Mouse (Mus musculus) granulocyte monocyte progenitor cell, adult 5-6 weeks (primary cell): Measurements from ENCODE around the gene Ppil2. TPM values are rescaled to one million over a fixed set of nuclear protein-coding genes. Genes with fewer than 3 reads are reported as not detected.

ENCODE experiments used
- ATAC-seq: replicated peaks from 2 replicates; pipeline ENCODE4 v1.8.0; 2016; ENCODE audit warnings: mild to moderate bottlenecking, moderate TSS enrichment, inconsistent platforms; ENCODE audit not compliant: poor library complexity, severe bottlenecking
- total RNA-seq, 2 experiments: library from RNA; stranded (forward) in 1 of 2; stranded (reverse) in 1 of 2; fragments of 200-712, 200-1000 nt in 1 of 2; fragments of >200 nt in 1 of 2; fragmentation: Nextera tagmentation in 1 of 2; gene quantifications; 2 replicates each; pipeline ENCODE4 v1.2.3; 2014 to 2017

The Ppil2 gene
- total RNA-seq (2014; fragmentation: Nextera tagmentation) (71.2 and 96.8 TPM in 2 replicates), total RNA-seq (2017) (92.8 and 93.5 TPM in 2 replicates)

DNA sequence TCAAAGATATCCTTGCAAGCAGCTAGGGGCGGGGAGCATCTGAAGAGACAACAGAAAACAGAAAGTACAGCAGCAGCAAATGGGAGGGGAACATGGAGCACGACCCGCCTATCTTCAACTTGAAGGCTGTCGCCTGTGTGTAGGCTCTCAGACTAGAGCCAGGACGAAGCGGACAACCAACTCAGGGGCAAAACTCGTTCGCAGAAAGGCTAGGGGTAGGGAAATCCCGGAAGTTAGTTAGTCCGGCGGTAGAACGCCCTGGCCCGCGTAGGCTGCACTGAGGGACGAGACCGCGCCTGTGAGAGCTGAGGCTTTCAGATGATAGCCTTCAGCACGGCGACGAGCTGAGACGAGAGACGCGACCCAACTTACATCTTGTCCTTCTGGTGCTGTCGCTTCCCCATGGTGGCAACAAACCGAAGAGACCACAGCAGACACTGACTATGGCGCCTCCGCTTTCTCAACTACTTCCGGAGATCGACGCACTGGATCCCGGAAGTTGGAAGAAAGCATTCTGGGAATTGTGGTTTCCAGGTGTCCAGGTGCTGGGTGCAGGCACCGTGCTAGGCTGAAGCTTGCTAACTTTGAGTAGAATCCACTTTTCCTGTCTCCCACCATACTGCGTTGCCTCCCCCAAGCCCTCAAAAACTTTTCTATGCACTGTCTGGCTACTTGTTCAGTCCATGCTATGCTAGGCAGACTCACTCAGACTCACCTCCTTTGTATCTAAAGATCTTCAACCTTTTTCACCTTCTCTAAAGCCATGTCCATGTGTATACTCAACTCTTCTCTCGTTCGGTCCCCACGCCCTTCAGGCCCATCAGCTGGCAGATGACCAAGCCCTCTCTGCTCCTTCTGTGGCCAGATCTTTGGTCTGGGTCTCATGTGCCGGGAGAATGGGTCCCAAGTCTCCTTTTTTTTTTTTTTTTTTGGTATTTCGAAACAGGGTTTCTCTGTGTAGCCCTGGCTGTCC, at the start of gene Ppil2:
Gene Ppil2, minus strand, starts transcription at position 487 of the 973 bp plus-strand sequence.
- peak; percentile 88 for ATAC-seq

DNA sequence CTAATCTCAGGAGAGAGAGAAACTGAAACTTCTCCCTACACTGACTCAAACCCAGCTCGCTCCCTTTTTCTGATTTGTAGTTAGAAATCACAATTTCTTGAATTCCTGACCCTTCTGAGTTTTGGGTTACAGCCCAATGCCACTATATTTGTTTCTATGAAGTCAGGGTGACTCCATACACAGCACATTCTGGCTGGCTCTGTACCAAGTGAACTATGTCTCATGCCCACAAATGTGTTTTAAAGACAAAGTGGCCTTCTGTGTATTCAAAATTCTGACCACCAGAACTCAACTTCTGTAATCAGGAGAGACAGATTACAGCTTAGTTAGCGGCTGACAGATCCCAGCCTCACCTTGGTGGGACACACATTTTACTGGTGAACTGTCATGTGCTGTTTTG, 43.3 kb upstream of the Ppil2 start:
- ATAC-seq: no peak

DNA sequence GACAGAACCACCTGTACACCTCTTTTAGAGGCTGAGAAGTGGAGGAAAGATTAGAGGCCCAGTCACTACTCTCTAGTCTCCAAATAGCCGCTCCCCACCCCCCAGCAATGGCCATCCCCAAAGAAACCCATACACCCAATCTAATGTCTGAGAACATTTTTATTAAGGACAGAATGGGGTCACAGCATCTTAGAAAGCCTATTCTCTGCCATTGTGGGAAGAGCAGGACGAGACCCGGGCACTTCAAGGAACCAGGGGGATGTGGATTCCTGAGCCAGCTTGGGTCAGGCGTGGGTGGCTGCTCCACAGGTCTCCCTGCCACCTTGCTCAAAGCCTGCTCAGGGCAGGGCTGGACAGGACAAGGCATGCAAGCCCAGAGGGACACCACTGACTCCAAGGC, 40.8 kb upstream of the Ppil2 start:
- no peak for ATAC-seq

DNA sequence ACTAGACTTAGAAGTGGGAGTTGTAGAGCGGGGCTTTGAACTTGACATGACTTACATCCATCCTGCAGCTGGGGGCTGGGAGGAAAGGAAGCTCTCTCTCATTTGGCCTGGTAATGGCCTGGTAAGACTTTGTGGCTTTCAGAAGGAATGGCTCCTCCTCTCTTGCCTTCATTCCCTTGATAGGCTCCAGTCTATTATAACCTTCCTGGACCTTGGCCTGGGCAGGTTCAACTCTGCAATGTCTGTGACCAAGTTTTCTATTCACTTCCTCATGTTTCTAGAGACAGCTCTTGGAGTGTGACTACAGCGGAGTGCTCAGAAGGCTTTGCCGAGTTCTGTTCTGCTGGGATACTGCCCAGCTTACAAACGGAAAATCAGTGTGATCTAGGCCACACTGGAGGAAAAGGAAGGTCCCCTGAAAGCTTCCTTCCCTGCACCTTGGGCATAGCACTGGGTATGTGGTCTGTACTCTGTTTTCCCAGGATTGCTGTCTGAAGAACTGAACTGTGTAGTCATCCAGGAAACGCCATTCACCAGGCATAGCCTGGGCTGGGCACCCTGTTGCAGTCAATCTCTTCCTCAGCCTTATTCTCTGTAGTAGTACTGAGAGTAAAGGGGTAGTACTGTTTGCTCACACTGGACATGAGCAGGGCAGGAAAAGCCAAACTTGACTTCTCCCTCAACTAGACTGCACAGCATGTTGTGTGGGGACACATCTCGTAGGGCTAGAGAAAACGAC, 39.6 kb upstream of the Ppil2 start:
- no peak for ATAC-seq

DNA sequence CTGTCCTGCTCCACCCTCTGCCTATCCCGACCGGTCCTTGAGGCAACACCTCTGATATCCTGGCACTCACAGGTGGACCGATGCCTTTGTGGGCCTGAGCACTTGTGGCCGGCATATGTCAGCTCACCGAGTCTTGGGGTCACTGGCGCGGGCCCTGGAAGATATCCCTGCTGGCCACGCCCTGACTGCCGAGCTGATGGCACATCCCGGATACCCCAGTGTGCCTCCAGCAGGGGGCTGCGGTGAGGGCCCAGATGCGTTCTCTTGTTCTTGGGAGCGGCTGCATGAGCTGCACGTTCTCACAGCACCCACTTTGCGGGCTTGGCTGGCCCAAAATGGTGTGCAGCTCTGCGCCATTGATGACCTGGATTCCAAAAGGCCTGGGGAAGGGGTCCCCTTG, 37.0 kb upstream of the Ppil2 start:
- ATAC-seq: peak; percentile 57

DNA sequence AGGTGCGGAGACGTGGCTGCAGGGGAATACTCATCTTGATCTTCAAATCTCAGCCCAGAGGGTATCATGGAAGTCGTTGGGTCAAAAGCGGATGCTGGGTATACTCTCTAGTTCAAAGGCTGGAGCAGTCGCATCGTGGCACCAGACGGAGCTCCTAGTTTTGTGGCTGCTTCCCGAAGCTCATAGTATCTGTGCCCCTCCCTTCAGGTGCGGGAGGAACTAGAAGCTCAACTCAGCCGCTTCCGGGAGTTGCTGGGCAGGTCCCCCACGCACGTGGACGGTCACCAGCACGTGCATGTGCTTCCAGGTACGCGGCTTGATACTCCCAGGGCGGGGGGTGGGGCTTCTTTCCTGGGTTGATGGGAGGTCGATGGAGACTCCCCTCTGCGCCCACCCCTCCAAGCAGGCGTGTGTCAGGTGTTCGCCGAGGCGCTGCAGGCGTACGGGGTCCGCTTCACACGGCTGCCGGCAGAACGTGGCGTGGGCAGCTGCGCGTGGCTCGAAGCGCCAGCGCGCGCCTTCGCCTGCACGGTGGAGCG, 36.4 kb upstream of the Ppil2 start:
- ATAC-seq: peak; percentile 22

DNA sequence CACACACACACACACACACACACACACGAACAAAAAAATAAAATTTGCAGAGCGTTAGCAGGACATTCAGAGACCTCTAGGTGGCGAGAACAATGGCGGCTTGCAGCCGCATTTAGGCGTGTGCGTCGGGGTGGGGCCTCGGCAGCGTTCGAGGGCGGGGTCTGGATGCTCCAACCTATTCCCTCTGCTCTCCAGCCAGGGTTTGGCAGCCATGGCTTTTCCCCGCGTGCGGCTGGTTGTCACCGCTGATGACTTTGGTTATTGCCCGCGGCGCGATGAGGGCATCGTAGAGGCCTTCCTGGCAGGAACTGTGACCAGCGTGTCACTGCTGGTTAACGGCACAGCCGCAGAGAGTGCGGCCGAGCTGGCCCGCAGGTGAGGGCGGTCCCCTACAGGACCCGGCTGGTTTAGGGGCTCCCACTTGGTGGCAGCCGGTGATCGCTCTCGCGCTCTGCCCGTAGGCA, 35.7 kb upstream of the Ppil2 start, which contains the start of gene Ccdc116:
Gene Ccdc116, minus strand, starts transcription at position 458 of the 464 bp plus-strand sequence.
- peak; percentile 81 for ATAC-seq

DNA sequence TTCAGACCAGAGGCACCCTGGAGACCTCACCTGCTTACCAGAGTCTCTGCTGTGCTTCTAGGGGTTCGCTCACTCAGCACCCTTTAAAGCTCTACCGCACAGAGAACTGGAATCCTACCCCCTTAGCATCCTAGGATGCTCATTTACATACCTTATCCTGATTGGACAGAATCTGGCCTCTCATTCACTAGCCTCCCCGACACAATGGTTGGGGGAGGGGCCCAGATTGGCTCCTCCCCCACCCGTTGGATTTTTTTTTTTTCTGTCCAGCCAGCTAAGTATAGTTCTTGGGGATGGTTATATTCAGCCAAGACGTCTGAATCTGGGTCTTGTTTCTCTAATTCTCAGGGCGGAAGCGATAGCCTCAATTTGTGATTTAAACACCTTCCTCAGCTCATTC, 33.3 kb upstream of the Ppil2 start, which contains the start of gene Ydjc:
Gene Ydjc, plus strand, starts transcription at position 283 of the 400 bp plus-strand sequence.
- ATAC-seq: peak; percentile 48

DNA sequence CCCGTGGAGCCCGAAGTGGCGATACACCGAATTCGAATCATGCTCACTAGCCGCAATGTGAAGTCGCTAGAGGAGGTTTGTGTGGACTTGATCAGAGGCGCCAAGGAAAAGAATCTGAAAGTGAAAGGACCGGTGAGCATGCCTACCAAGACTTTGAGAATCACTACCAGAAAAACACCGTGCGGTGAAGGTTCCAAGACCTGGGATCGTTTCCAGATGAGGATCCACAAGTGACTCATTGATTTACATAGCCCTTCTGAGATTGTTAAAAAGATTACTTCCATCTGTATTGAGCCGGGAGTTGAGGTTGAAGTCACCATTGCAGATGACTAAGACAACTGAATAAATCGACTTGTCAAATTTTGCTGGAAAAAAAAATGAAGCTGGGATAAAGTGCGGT, 26.3 kb upstream of the Ppil2 start:
- ATAC-seq: no peak

DNA sequence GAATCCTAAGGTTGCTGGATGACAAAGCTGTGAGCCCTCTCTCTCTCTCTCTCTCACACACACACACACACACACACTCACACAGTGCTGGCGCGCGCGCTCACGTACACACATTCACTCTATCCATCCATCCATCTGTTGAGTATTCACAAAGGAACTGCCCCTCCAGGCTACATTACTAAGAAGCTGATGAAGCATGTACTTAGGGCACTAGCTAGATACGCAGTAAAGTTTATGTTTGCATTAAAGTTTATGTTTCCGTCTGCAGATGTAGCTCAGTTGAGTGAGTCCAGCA, 21.8 kb upstream of the Ppil2 start:
- ATAC-seq: no peak

DNA sequence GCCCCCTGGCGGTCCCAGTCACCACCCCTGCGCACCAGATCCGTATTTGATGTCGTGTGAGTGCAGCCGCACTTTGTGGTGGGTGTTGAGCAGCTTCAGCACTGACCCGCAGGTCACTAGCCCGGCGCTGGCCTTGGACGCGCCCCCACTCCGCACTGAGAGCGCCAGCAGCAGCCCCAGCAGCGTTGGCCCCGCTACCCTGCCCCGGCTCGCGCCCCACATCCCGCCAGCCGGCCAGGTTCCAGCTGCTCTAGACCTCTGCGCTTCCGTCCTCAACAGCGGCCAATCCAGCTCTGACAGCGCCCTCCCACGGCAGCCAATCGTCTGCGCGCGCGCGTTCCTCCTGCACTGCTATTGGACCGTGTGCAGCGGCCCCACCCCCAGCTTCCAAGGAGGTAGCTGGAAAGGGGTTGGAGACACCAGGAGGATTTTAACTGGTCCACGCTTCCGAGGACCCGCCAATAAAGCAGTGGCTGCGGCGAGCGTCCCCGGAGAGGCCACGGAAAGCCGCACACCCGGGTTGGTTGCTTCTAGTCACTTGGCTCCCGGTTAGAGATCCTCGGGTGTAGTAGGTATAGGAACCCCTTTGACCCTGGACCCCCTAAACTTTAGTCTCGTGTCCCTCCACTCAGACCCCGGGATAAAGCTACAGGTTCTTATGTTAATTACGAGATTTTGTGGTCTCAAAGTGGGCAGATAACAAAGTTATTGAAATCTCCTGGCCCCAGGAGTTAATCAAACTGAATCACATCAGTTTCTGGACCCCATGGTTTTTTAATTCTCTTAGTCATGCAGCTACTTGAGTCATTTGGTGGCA, 21.2 kb upstream of the Ppil2 start, which contains the start of gene Sdf2l1:
Gene Sdf2l1, minus strand, starts transcription at position 295 of the 817 bp plus-strand sequence.
- ATAC-seq: peak; percentile 91

DNA sequence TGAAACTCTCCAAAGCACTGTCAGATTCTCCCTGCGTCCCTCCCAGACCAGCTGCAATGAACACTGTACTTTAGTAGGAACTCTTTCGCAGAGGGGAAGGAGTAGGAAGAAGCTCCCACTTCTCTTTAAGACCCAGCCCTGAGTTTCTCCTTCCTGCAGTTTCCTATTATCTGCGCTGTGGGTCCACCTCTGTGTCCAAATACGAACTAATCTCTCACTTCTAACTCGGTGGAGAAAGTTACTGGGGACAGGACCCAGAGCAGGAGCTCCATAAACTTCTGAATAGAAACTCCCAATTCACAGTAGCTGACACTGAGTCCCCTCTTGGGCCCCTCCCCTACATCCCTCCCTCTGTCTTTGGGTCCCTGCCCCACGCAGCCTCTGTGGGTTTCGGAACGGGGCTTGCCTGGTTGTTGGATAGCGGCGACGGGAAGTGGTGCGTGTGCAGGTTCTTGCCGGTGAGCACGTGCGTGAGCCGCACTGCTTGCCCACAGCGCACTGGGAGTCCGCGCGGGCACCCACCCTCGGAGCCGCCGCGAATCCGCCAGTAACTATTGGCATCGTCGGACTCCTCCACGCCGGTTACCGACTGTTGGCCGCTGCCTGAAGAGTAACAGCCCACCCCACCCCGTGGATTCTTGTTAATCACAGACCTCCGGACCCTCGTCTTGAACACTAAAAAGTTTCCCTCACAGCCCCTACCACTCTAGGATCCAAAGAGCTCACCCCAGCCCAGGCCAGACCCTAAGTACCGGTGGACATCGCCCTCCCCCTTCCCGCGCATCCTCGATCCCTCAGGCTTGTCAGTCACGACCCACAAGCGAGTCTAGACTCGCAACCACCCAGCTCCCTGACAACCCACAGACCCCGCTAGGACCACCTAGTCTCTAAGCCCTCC, 20.4 kb upstream of the Ppil2 start:
- peak; percentile 45 for ATAC-seq

DNA sequence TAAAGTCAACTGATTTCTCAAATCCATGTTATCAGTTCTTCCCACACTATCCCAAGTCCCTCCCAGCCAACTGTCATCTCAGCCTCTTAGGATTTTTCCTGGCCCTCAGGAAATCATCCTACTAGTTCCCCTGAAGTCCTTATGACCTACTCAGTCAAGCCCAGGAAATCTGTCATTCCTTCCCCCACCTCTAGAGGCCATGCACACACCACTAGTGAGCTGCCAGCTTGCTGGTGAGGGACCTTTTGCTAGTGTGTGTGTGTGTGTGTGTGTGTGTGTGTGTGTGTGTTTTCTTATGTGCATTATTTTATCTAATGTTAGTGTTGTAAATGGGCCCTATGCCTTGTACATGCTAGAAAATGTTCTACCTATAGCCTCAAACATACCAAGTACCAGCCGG, 16.2 kb upstream of the Ppil2 start:
- ATAC-seq: peak; percentile 31; the same call in 1 of the 2 replicates

DNA sequence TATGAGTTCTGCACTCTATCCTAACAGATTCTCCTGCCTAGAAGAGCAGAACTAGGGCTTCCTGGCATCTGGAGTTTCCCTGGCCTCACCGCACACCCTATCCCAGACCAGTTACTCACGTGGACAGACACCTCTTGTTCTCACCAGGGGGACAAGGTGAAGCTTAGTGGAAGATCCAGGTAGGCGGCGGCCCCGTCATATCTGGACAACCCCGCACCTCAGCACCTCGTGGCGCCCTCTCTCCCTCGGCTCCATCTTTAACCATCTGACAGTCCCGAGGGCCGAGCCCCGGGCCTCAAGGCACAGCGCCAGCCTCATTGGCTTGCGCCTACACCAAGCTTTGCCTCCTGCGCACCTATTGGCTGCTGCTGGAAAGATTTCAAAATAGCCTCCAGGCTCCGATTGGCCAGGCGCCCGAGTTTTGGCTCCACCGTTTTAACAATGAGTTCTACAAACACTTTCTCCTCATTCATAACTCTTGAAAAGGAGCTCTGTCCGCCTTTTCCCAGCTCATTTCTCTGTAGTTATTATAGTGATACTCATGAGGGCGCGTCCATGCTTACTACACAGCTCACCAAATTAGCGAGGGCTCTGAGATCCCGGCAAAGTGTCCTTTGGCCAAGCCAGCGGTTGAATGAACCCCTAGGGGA, 13.9 kb upstream of the Ppil2 start, which contains the start of gene 2610318N02Rik:
Gene 2610318N02Rik, minus strand, starts transcription at position 297 of the 650 bp plus-strand sequence.
- peak; percentile 94 for ATAC-seq

DNA sequence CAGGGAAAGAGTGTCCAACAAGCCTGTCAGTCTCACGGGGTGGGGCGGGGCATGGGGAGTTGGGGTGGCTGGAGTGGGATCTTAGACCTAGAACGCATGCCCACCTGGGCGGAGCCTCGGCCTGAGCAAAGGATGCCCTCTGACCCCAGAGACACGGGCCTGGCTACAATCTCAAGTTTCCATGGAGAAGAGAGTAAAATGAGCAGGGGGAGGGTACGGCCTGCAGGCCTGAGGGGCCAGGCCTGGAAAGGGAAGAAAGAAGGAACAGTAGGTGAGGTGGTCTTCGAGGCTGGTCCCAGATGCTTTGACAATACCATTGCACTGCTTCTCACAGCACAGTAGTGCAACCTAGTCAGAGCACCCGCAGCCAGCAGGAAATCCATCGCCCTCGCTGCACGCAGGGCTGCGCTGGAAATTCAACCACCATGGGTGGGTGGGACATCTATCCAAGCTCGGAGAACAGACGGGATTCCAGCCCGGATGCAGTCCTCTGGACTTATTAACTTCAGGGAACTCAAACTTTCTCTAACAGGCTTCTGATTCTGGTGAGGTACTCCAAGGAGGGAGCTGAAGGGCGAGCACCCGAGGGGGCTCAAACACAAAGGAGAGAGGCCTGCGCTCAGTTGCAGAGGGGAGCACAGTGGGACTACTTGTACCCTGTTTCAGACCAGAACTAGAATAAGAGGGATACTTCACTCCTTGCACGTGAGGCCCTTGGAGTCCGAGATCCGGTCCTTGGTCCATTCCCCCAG, 13.2 kb upstream of the Ppil2 start:
- ATAC-seq: 0 out of 2 replicates have a peak, but pooled peaks have one; percentile 1

DNA sequence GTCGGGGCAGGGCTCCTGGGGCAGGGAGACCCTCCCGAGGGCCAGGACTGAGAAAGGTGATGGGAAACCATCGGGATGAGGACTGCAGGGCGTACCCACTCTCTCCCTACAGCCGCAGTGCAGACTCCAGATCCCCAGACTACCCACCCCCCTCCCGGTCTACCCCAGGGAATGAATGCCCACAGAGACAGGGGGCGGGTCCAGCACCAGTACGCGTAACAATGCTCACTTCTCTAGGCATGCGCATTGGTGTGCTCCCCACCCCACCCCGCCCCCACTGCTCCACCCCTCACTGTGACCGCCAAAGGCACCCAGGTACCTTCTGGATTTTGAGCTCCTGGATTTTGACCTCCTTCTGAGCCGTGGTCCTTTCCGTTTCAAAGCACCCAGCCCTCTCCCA, 10.5 kb upstream of the Ppil2 start:
- ATAC-seq: no peak

DNA sequence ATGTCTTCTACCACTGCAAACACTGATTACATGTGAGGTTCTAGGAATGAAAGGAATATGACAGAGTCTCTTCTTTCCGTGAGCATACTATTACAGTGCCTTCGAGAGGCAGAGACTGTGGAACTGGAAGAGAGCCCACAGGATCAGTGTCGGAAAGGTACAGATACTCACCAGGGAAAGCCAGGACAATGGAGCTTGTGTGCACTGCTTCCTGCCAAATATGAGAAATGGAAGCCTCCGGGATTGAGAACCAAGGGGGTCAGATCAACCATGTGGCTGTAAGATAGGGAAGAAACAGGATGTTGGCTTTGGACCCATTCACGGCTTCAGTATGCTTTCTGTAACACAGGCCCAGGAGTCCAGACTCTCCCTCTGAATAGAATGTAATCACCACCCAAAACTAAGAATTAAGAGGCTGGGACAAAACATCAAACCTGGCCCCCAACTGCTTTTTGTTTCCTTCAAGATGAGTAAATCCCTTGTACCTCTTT, 6.3 kb upstream of the Ppil2 start:
- no peak for ATAC-seq
